Mouse (Mus musculus) liver, embryonic 12.5 days (tissue): Measurements from ENCODE around the gene Golph3l. TPM values are rescaled to one million over a fixed set of nuclear protein-coding genes. Genes with fewer than 3 reads are reported as not detected.
A peak's percentile ranks its signal among the peaks of the same experiment; 100 is the strongest.
"Not testable (repeated sequence)": the region's sequence is repeated elsewhere in the genome, so short reads cannot be mapped to it uniquely, and the experiment has no call there.

Experiments
- ATAC-seq: fragments of 200-750 bp; cut with Nextera tagmentation; 2 replicates; pipeline ENCODE4 v1.8.0; 2017; ENCODE audit warnings: moderate number of reproducible peaks, mild to moderate bottlenecking, moderate library complexity
- H3K27ac ChIP-seq: fragments of 300-500 bp; sonication (generic); 2 replicates; pipeline ENCODE4 v1.5.1; 2016; ENCODE audit warnings: mild to moderate bottlenecking
- H3K27me3 ChIP-seq: fragments of 300-500 bp; sonication (generic); replicated peaks from 2 replicates; pipeline ENCODE4 v1.6.1; 2016; ENCODE audit warnings: mild to moderate bottlenecking, moderate library complexity
- H3K36me3 ChIP-seq: fragments of 300-500 bp; sonication (generic); 2 replicates; pipeline ENCODE4 v1.6.1; 2016; ENCODE audit warnings: mild to moderate bottlenecking, moderate library complexity
- H3K4me1 ChIP-seq: fragments of 300-500 bp; sonication (generic); 2 replicates; pipeline ENCODE4 v1.6.1; 2016
- H3K4me2 ChIP-seq: fragments of 300-500 bp; sonication (generic); 2 replicates; pipeline ENCODE4 v1.6.1; 2016; ENCODE audit warnings: mild to moderate bottlenecking, moderate library complexity
- H3K4me3 ChIP-seq: fragments of 300-500 bp; sonication (generic); 2 replicates; pipeline ENCODE4 v1.5.1; 2016; ENCODE audit warnings: mild to moderate bottlenecking, moderate library complexity
- H3K9ac ChIP-seq: fragments of 300-500 bp; sonication (generic); 2 replicates; pipeline ENCODE4 v1.6.1; 2016; ENCODE audit warnings: mild to moderate bottlenecking, moderate library complexity
- H3K9me3 ChIP-seq: fragments of 300-500 bp; sonication (generic); replicated peaks from 2 replicates; pipeline ENCODE4 v1.6.1; 2016; ENCODE audit warnings: mild to moderate bottlenecking, moderate library complexity
- WGBS: fragments of 180-500 bp; shearing (Covaris S2); methylation state at CpG from one replicate; pipeline ENCODE4 v1.1.7; 2016; ENCODE audit not compliant: insufficient replicate concordance; 5-methylcytosine and 5-hydroxymethylcytosine counted together
- polyA plus RNA-seq: library from polyadenylated mRNA; unstranded; fragments of >200 nt; fragmentation: Nextera tagmentation; extraction: Ambion mirVana; gene quantifications from 2 replicates; pipeline ENCODE4 v1.2.1, GENCODE M21; 2016

Golph3l gene
- polyA plus RNA-seq, 1 experiment from 2014 or later, result 30.5 TPM

DNA sequence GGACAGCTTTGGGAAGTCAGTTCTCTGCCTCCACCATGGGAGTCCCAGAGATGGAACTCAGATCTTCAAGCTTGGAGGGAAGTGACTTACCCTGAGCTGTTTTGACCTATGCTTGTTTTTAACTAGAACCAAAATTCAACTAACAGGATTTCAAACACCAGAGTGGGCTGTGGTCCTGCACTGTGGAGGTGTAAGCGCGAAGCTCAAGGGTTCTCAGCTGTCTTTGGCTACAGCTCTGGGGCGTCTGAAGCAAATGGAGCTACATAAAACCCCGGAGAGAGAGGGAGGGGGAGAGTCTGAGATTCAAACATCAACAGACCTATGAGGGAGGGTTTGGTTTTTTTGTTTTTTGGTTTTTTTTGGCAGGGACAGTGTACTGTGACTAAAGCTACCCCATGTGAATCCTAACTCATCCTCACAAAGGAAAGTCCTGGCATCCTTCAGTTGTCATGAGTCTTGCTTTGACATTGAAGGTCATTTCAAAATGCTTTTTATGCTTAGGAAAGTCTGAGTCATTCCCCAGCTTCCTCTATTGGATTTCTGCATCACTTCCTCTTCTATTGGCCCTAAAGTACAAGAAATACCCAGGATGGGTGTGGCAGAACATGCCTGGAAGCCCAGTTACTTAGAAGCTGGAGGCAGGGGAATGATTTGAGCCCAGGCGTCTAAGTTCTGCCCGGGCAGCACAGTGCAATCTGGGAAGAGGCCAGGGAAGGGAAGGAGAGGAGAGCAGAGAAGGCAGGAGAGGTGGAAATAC lies 61.7 kb downstream of the Golph3l start:
- H3K27ac ChIP-seq, result peak overlapping the region; percentile 71

DNA sequence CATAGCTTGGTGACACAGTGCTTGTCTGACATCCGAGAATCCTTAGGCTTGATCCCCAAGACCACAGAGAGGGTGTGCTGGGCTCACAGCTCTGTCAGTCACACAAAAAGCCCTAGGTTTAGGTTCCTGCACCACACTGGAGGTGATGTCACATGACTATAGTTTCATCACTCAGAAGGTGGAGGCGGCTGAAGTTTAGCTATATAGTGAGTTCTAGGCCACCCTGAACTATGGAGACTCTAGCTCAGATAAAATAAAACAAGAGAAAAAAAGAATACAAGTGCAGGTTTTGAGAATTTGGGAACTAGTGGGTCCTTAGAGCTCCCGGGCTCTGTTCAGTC lies 62.3 kb downstream of the Golph3l start:
- Histone ChIP-seq H3K4me2 (no peak overlapping the region), H3K4me3 (no peak overlapping the region), H3K36me3 (no peaks in the 10 kb centered on the region), H3K9ac (0 out of 2 replicates have a peak overlapping the region, but pooled peaks have one; percentile 9), H3K4me1 (peaks cover 51% of the 10 kb centered on the region), H3K9me3 (no peaks in the 10 kb centered on the region), H3K27me3 (no peaks in the 10 kb centered on the region), H3K27ac (peak overlapping the region; percentile 70)
- no peak for ATAC-seq
- WGBS, result 67% methylated on average over 3 of the region's 3 CpGs

More for the DNA sequence above, 61.7 kb downstream of the Golph3l start:
- 55% methylated on average over 6 of the region's 6 CpGs for WGBS
- no peak for ATAC-seq
- no peaks in the 10 kb centered on the region for H3K27me3 ChIP-seq
- peaks cover 54% of the 10 kb centered on the region for H3K4me1 ChIP-seq
- H3K4me3 ChIP-seq, result no peak overlapping the region
- H3K4me2 ChIP-seq, result no peak overlapping the region
- 0 out of 2 replicates have a peak overlapping the region, but pooled peaks have one; percentile 9 for H3K9ac ChIP-seq
- no peaks in the 10 kb centered on the region for H3K9me3 ChIP-seq
- no peaks in the 10 kb centered on the region for H3K36me3 ChIP-seq

DNA sequence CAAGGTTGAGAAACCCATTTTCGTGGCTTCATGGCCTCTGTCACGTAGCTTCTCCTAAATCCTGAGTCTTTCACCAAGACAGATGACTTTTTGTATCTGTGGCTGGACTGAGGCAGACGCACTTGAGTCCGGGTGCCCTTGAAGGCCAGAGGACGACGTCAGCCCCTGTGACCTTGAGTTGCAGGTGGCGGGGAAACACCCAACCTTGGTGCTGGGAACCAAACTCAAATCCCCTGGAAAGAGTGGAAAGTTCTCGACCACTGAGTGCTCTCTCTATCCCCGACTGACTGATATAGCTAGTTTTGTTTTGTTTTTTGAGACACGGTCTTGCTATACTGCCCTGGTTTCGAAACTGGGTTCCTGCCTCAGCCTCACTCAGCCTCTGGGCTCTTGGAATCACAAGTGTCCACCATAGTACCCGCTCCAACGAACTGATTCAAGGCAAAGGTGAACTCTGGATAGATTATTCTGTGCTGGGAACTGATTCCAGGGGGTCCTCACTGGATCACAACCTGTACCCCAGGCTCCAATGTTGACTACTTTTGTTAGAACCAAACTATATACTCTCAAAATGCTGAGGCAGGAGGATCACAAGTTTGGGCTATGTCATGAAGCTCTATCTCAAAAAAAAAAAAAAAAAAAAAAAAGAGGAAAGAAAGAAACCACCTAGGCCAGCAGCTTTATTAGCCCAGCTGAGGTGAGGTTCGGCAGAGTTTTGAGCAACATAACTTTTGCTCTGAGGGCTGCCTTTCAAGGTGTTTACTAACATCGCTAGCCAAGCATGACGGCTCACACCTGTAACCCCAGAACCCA lies 62.9 kb downstream of the Golph3l start:
- no peak overlapping the region for H3K4me3 ChIP-seq
- peaks cover 46% of the 10 kb centered on the region for H3K4me1 ChIP-seq
- no peak for ATAC-seq
- no peaks in the 10 kb centered on the region for H3K36me3 ChIP-seq
- no peak overlapping the region for H3K4me2 ChIP-seq
- H3K27ac ChIP-seq, result peak overlapping the region; percentile 70; the same call in 1 of the 2 replicates
- no peaks in the 10 kb centered on the region for H3K27me3 ChIP-seq
- H3K9ac ChIP-seq, result no peak overlapping the region
- H3K9me3 ChIP-seq, result no peaks in the 10 kb centered on the region
- 74% methylated on average over 16 of the region's 16 CpGs for WGBS

DNA sequence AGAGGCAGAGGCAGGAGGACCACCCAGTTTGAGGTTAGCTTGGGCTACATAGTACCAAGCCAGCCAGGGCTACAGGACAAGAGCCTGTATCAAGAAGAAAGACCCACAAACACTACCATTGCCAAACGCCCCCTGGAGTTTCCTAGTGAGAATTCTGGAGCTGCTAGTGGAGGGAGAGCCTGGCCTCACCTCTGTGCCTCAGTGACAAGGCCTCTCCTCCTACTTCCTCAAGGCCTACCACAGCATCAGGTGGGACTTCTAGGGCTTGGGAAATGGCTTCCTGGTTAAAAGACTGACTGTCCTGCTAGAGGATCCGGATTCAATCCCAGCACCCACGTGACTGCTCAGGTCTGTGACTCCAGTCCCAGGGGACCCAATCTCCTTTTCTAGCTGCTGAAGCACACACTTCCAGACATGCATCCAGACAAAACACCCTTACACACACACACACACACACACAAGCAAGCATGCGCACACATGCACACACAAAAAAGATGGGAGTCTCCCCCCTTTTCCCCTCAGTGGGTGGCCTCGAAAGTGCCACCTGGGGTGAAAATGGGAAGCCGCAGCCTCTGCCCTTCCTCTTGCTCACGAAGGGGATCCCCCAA lies 63.6 kb downstream of the Golph3l start:
- Histone ChIP-seq H3K4me3 (no peak overlapping the region), H3K4me2 (no peak overlapping the region), H3K27me3 (no peaks in the 10 kb centered on the region), H3K9ac (no peak overlapping the region), H3K4me1 (peaks cover 52% of the 10 kb centered on the region), H3K27ac (no peak overlapping the region), H3K9me3 (no peaks in the 10 kb centered on the region), H3K36me3 (no peaks in the 10 kb centered on the region)
- WGBS, result 60% methylated on average over 7 of the region's 7 CpGs
- no peak for ATAC-seq

DNA sequence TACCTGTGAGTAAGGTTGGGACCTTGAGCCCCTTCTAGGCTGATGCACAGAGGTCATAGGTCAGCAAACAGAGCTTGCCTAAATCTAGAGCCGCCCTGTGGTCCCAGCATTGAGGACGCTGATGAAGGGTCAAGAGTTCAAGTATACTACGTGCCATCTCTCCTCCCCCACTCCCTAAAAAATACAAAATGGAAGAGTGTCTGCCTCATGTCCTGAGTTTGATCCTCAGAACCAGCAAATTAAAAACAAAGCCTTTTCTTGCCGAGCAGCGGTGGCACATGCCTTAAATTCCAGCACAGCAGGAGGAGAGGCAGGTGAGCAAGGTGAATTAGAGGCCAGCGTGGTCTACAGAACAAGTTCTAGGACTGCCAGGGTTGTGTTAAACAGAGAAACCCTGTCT lies 64.1 kb downstream of the Golph3l start:
- peaks cover 57% of the 10 kb centered on the region for H3K4me1 ChIP-seq
- H3K36me3 ChIP-seq, result no peaks in the 10 kb centered on the region
- no peaks in the 10 kb centered on the region for H3K27me3 ChIP-seq
- H3K9ac ChIP-seq, result no peak overlapping the region
- WGBS, result 63% methylated on average over 6 of the region's 6 CpGs
- no peaks in the 10 kb centered on the region for H3K9me3 ChIP-seq
- H3K27ac ChIP-seq, result 0 out of 2 replicates have a peak overlapping the region, but pooled peaks have one; percentile 4
- ATAC-seq, result no peak
- no peak overlapping the region for H3K4me2 ChIP-seq
- no peak overlapping the region for H3K4me3 ChIP-seq

DNA sequence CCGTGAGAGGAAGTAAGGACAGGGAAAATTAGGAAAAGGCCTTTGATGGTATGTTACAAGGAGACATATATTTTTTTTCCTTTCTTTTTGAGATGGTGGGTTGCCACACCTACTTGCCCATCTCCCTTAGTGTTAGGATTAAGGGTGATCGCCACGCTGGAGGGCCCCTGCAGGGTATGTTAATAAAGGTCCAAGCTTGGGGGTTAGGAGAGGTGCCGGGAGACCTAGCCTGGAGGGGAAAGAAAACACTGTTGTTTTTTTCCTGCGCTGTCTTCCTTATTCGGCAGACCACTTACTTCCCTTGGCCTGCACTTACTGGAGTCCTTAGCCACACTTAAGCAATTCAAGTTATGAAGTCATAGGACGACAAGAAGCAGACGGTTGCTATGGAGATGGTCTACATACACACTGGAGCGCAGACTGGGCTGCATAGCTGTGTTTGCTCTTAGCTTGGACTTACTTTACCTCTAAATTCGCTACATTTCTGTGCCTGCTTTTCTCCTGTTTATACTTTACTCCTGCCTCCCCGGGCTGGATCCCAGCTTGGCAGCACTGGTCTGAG lies 64.8 kb downstream of the Golph3l start:
- 39% methylated on average over 11 of the region's 11 CpGs for WGBS
- no peaks in the 10 kb centered on the region for H3K27me3 ChIP-seq
- H3K27ac ChIP-seq, result peak overlapping the region; percentile 41; the same call in 1 of the 2 replicates
- H3K4me2 ChIP-seq, result no peak overlapping the region
- H3K9ac ChIP-seq, result no peak overlapping the region
- peaks cover 60% of the 10 kb centered on the region for H3K4me1 ChIP-seq
- no peaks in the 10 kb centered on the region for H3K9me3 ChIP-seq
- no peak overlapping the region for H3K4me3 ChIP-seq
- H3K36me3 ChIP-seq, result no peaks in the 10 kb centered on the region
- ATAC-seq, result no peak

DNA sequence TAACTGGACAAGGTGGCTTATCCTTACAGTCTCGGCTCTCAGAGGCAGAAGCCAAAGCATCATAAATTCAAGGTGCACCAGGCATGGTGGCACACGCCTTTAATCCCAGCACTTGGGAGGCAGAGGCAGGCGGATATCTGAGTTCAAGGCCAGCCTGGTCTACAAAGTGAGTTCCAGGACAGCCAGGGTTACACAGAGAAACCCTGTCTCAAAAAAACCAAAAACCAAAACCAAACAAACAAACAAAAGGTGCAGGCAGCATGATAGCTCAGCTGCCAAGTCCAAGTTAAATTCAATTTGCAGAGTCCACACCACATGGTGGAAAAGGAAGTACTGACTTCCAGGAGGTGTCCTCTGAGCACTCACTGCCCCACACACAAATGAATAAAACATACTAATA lies 65.6 kb downstream of the Golph3l start:
- H3K27ac ChIP-seq, result not testable (repeated sequence)
- peaks cover 60% of the 10 kb centered on the region for H3K4me1 ChIP-seq

DNA sequence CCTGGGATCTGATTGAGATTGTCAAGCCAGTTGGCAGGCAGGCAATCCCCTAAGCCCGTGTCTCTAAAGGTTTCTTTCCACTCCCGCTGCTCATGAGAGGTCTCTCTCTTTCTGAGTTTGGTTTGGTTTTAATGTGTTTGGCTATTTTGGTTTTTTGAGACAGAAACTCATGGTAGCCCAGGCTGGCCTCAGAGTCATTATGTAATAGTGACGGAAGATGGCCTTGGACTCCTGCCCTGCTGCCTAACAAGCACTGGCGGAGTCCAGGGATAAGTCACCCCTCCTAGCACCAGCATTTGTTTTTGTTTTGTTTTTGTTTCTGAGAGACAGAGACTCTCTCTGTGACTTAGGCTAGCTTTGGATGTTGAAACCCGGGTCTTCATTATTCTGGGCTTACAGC lies 66.7 kb downstream of the Golph3l start:
- H3K4me1 ChIP-seq, result peaks cover 59% of the 10 kb centered on the region
- H3K4me3 ChIP-seq, result no peak overlapping the region
- peak overlapping the region; percentile 30; the same call in 1 of the 2 replicates for H3K27ac ChIP-seq
- no peak for ATAC-seq
- no peaks in the 10 kb centered on the region for H3K9me3 ChIP-seq
- no peaks in the 10 kb centered on the region for H3K27me3 ChIP-seq
- peaks cover 7% of the 10 kb centered on the region for H3K36me3 ChIP-seq
- H3K4me2 ChIP-seq, result no peak overlapping the region
- H3K9ac ChIP-seq, result no peak overlapping the region
- 81% methylated on average over 5 of the region's 5 CpGs for WGBS

More for the DNA sequence above, 65.6 kb downstream of the Golph3l start:
- H3K4me3 ChIP-seq, H3K36me3 ChIP-seq, H3K9ac ChIP-seq, H3K9me3 ChIP-seq, H3K27me3 ChIP-seq, ATAC-seq, H3K4me2 ChIP-seq: not testable (repeated sequence)
- 79% methylated on average over 3 of the region's 3 CpGs for WGBS

DNA sequence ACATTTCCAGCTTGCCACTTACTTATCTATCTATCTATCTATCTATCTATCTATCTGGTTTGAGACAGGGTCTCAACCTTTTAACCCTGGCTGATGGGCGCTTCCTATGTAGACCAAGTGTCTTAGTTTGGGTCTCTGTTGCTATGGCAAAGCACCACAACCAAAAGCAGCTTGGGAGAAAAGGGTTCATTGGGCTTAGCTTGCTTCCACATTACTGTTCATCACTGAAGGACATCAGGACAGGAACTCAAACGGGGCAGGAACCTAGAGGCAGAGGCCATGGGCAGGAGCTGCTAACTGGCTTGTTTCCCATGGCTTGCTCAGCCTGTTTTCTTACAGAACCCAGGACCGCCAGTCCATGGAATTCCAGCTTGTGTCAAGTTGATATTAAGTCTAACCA lies 68.4 kb downstream of the Golph3l start:
- Histone ChIP-seq H3K4me2 (no peak overlapping the region), H3K4me1 (peaks cover 66% of the 10 kb centered on the region), H3K9me3 (no peaks in the 10 kb centered on the region), H3K27me3 (no peaks in the 10 kb centered on the region), H3K36me3 (peaks cover 24% of the 10 kb centered on the region), H3K27ac (peak overlapping the region; percentile 98; the same call in 1 of the 2 replicates), H3K9ac (0 out of 2 replicates have a peak overlapping the region, but pooled peaks have one; percentile 100), H3K4me3 (no peak overlapping the region)
- 73% methylated on average over 3 of the region's 3 CpGs for WGBS
- no peak for ATAC-seq

DNA sequence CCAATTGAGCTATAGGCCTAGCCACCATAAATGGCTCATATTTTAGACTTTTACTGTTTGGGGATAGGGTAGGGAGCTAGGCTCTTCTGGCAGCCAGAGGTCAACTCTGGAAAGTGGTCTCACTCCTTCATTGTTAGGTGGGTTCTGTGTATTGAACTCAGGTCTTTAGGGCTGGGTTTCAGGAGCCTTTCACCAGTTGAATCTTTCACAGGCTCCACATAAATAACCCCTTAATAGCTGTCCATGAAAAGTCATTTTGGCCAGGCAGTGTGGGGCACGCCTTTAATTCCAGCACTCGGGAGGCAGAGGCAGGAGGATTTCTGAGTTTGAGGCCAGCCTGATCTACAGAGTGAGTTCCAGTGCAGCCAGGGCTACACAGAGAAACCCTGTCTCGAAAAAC lies 69.0 kb downstream of the Golph3l start:
- peak overlapping the region; percentile 100 for H3K4me3 ChIP-seq
- no peak for ATAC-seq
- H3K9ac ChIP-seq, result peak overlapping the region; percentile 100
- peaks cover 66% of the 10 kb centered on the region for H3K4me1 ChIP-seq
- 68% methylated on average over 3 of the region's 3 CpGs for WGBS
- no peaks in the 10 kb centered on the region for H3K9me3 ChIP-seq
- H3K27ac ChIP-seq, result peak overlapping the region; percentile 98
- peaks cover 30% of the 10 kb centered on the region for H3K36me3 ChIP-seq
- H3K4me2 ChIP-seq, result peak overlapping the region; percentile 85
- H3K27me3 ChIP-seq, result no peaks in the 10 kb centered on the region

DNA sequence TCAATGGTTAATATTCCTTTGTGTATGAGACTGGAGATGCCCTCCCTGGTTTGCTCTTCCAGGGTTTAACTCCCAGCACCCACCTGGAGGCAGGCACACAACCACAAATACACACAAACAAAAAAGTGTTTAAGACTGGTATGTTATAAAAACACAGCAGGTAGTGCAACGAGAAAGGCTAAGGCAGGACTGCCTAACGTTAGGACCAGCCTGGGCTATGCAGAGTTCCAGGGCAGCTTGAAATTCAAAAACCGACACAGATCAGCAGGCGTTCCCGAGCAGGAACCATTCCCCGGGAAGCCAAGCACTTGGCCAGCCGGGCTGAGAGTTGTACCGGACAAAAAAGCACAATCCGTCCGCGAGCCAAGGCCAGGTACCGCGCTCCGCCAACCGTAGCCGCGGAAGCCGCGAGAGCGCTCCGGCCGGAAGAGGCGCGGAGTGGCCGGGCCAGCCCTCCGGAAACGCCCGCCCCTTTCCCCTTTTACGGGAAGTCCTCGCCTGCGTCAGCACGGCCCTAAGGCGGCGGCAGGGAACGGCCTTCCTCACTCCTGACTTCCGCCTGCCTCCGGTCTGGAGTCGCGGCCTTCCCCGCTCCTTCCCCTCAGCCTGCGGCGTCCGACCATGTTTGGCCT lies 69.6 kb downstream of the Golph3l start, which contains the start of gene Mcl1:
Gene Mcl1 (plus strand): TSS at position 553 of the 632 bp plus-strand sequence.
- peak within 1 kb of the TSS; percentile 98 for H3K27ac ChIP-seq
- H3K27me3 ChIP-seq, result no peaks in the 10 kb centered on the region
- peak; percentile 94 for ATAC-seq
- peak within 1 kb of the TSS; percentile 85 for H3K4me2 ChIP-seq
- peaks cover 66% of the 10 kb centered on the region for H3K4me1 ChIP-seq
- no peaks in the 10 kb centered on the region for H3K9me3 ChIP-seq
- WGBS, result 0% methylated on average over 43 of the region's 43 CpGs
- H3K36me3 ChIP-seq, result peaks cover 36% of the 10 kb centered on the region
- H3K9ac ChIP-seq, result peak within 1 kb of the TSS; percentile 100
- H3K4me3 ChIP-seq, result peak within 1 kb of the TSS; percentile 100
